9 mouse cellular contexts compared by ENCODE assay signal in genomic region chr2:3769260-3769659, GRCm38 (mm10).
A peak's percentile ranks its signal among the peaks of the same experiment; 100 is the strongest.
DNase-seq lines count a peak whose midpoint lies in the region; TF ChIP-seq lines count a peak whose summit lies in the region.
"Had no signal": no experiment of that assay in that cellular context is flagged by ENCODE, and none has a peak within 500 bp of the region (broad histone marks: within the 10 kb centered on the region; RNA-seq: fewer than 3 reads in every experiment).

No protein-coding gene starts in this region.

- peak; percentile 85 for TF ChIP-seq CTCF in E14TG2a.4 (conservative IDR thresholded peaks at IDR 0.05; ENCODE audit: low read length)

- 31% methylated on average over 6 of the region's 6 CpGs for WGBS in embryonic facial prominence, embryonic 10.5 days
- WGBS in large intestine, adult 2 months, result 18% methylated on average over 6 of the region's 6 CpGs

- H3K36me3 ChIP-seq in E14TG2a.4 (ENCODE audit: insufficient read depth, low read length), result no peaks in the 10 kb centered on the region
- H3K36me3 ChIP-seq in embryonic facial prominence, embryonic 10.5 days (replicated peaks), result peaks cover 14% of the 10 kb centered on the region
- H3K36me3 ChIP-seq: heart, embryonic 15.5 days had no signal

- peak; percentile 75 for DNase-seq in adrenal gland, postnatal 25 days
- DNase-seq in embryonic facial prominence, embryonic 10.5 days (ENCODE audit: low spot score), result peak; percentile 82
- peak; percentile 84 for DNase-seq in heart, postnatal 4 days
- DNase-seq in large intestine, adult 2 months (ENCODE audit: low read depth, low spot score), result peak; percentile 81
- DNase-seq in lung, postnatal 10 days, result peak; percentile 71
- peak; percentile 89 for DNase-seq in retina, embryonic 14.5 days (ENCODE audit: low spot score)
- DNase-seq in yolk sac, embryonic 10.5 days (ENCODE audit: low spot score), result peak; percentile 73

- no peaks in the 10 kb centered on the region for H3K27me3 ChIP-seq in E14TG2a.4 (ENCODE audit: insufficient read depth, low read length)
- H3K27me3 ChIP-seq in embryonic facial prominence, embryonic 10.5 days (replicated peaks; ENCODE audit: low read depth, poor library complexity, severe bottlenecking), result no peaks in the 10 kb centered on the region
- H3K27me3 ChIP-seq: heart, embryonic 15.5 days had no signal

- no peak overlapping the region for H3K27ac ChIP-seq in embryonic facial prominence, embryonic 10.5 days (replicated peaks)
- H3K27ac ChIP-seq: heart, embryonic 15.5 days had no signal

- H3K4me1 ChIP-seq in E14TG2a.4 (replicated peaks; ENCODE audit: low read depth, low read length), result peaks cover 4% of the 10 kb centered on the region; the same call in 1 of the 2 replicates
- H3K4me1 ChIP-seq in embryonic facial prominence, embryonic 10.5 days, result peaks cover 21% of the 10 kb centered on the region

- H3K9me3 ChIP-seq in E14TG2a.4 (ENCODE audit: low read length), result peaks cover 7% of the 10 kb centered on the region; the same call in 1 of the 2 replicates
- no peaks in the 10 kb centered on the region for H3K9me3 ChIP-seq in embryonic facial prominence, embryonic 10.5 days
- H3K9me3 ChIP-seq: heart, embryonic 15.5 days had no signal

- H3K4me3 ChIP-seq in E14TG2a.4 (replicated peaks; ENCODE audit: low read length), result no peak overlapping the region
- no peak overlapping the region for H3K4me3 ChIP-seq in embryonic facial prominence, embryonic 10.5 days
- H3K4me3 ChIP-seq: heart, embryonic 15.5 days had no signal
